In the genomic region with DNA sequence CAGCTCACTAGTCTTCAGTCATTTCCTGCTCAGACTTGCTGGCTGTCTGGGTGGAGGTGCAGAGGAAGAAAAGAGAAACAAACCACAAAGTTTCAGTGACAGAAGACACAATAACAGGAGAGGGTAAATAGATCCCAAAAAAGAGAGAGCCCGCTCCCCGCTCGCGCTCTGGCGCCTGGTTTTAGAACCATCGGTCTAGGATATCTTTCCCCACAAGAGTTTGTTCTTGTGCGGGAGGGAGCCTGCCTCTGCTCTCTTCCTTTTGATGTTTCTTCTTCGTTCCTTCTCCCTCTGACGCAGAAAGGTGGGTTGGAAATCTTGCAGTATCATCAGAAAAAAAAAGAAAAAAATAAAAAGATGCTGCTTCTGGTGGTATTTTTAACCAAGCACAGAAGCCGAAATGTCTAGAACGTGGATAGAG, we compare ENCODE assay signal across 9 mouse cellular contexts.
A peak's percentile ranks its signal among the peaks of the same experiment; 100 is the strongest.
DNase-seq lines count a peak whose midpoint lies in the region; ATAC-seq and TF ChIP-seq lines count a peak whose summit lies in the region.
"Had no signal": no experiment of that assay in that cellular context is flagged by ENCODE, and none has a peak within 500 bp of the region (broad histone marks: within the 10 kb centered on the region; RNA-seq: fewer than 3 reads in every experiment).

No protein-coding gene starts in this region.

- peaks cover 4% of the 10 kb centered on the region for H3K9me3 ChIP-seq in heart, embryonic 12.5 days (replicated peaks)
- H3K9me3 ChIP-seq in liver, embryonic 13.5 days (replicated peaks), result no peaks in the 10 kb centered on the region
- H3K9me3 ChIP-seq in stomach, embryonic 14.5 days (ENCODE audit: control insufficient read depth, low read depth, low read length), result no peaks in the 10 kb centered on the region

- H3K36me3 ChIP-seq in heart, embryonic 12.5 days, result no peaks in the 10 kb centered on the region
- H3K36me3 ChIP-seq in liver, embryonic 13.5 days, result no peaks in the 10 kb centered on the region
- no peaks in the 10 kb centered on the region for H3K36me3 ChIP-seq in stomach, embryonic 14.5 days (ENCODE audit: control insufficient read depth, insufficient read depth, low read length)

- H3K27ac ChIP-seq in layer of hippocampus, adult 2 months, result peak overlapping the region; percentile 86
- peak overlapping the region; percentile 80 for H3K27ac ChIP-seq in heart, embryonic 12.5 days (ENCODE audit: poor library complexity, severe bottlenecking)
- peak overlapping the region; percentile 51 for H3K27ac ChIP-seq in liver, embryonic 13.5 days
- H3K27ac ChIP-seq in stomach, embryonic 14.5 days (ENCODE audit: low read length), result no peak overlapping the region; the same call in 1 of the 2 replicates

- no peaks in the 10 kb centered on the region for H3K27me3 ChIP-seq in heart, embryonic 12.5 days (replicated peaks)
- H3K27me3 ChIP-seq in liver, embryonic 13.5 days, result no peaks in the 10 kb centered on the region
- H3K27me3 ChIP-seq in stomach, embryonic 14.5 days (ENCODE audit: control insufficient read depth, insufficient read depth, low read length), result no peaks in the 10 kb centered on the region

- WGBS in heart, embryonic 12.5 days, result 3% methylated on average over 11 of the region's 11 CpGs
- WGBS in liver, embryonic 13.5 days (ENCODE audit: insufficient replicate concordance), result 2% methylated on average over 11 of the region's 11 CpGs
- 7% methylated on average over 11 of the region's 11 CpGs for WGBS in stomach, embryonic 14.5 days

- no peak for DNase-seq in layer of hippocampus, adult 2 months (ENCODE audit: low spot score in 2 of 2)
- no peak for DNase-seq in layer of hippocampus, adult 11-12 months (ENCODE audit: low spot score)
- peak; percentile 23 for DNase-seq in NIH3T3 (ENCODE audit: low read depth)
- no peak for DNase-seq in liver, embryonic 13.5 days
- no peak for DNase-seq in urinary bladder, postnatal 14 days (ENCODE audit: low spot score)
- no peak for DNase-seq in gastrocnemius, adult 18-20 months (ENCODE audit: low spot score)

- H3K9ac ChIP-seq in heart, embryonic 12.5 days, result peak overlapping the region; percentile 71
- peak overlapping the region; percentile 73 for H3K9ac ChIP-seq in liver, embryonic 13.5 days
- H3K9ac ChIP-seq in stomach, embryonic 14.5 days (replicated peaks; ENCODE audit: low read depth, low read length), result no peak overlapping the region; the same call in 1 of the 2 replicates

- peaks cover 53% of the 10 kb centered on the region for H3K4me1 ChIP-seq in heart, embryonic 12.5 days (replicated peaks)
- H3K4me1 ChIP-seq in liver, embryonic 13.5 days (replicated peaks), result peaks cover 61% of the 10 kb centered on the region
- peaks cover 32% of the 10 kb centered on the region for H3K4me1 ChIP-seq in stomach, embryonic 14.5 days (ENCODE audit: control insufficient read depth, insufficient read depth, low read length)

- H3K4me3 ChIP-seq in layer of hippocampus, adult 2 months, result peak overlapping the region; percentile 44
- H3K4me3 ChIP-seq in heart, embryonic 12.5 days, result peak overlapping the region; percentile 47
- peak overlapping the region; percentile 61 for H3K4me3 ChIP-seq in liver, embryonic 13.5 days (replicated peaks)
- peak overlapping the region; percentile 27 for H3K4me3 ChIP-seq in stomach, embryonic 14.5 days (ENCODE audit: low read depth, low read length)
- H3K4me3 ChIP-seq: myocyte had no signal

- H3K4me2 ChIP-seq in heart, embryonic 12.5 days, result peak overlapping the region; percentile 88
- H3K4me2 ChIP-seq in liver, embryonic 13.5 days, result peak overlapping the region; percentile 82
- H3K4me2 ChIP-seq in stomach, embryonic 14.5 days (replicated peaks; ENCODE audit: low read depth, low read length), result peak overlapping the region; percentile 52

- ATAC-seq in heart, embryonic 12.5 days (ENCODE audit: insufficient number of reproducible peaks, low FRiP score), result no peak
- ATAC-seq in liver, embryonic 13.5 days (ENCODE audit: low read depth), result 0 out of 2 replicates have a peak, but pooled peaks have one; percentile 18
- ATAC-seq in stomach, embryonic 14.5 days (ENCODE audit: insufficient number of reproducible peaks, insufficient read depth, low FRiP score, low read depth), result no peak

- no peak for TF ChIP-seq CTCF in layer of hippocampus, adult 2 months (conservative IDR thresholded peaks at IDR 0.05)
